Mouse (Mus musculus): ENCODE data around the gene Acat2. TPM values are rescaled to one million over a fixed set of nuclear protein-coding genes. Genes with fewer than 3 reads are reported as not detected.
"Not testable (repeated sequence)": the region's sequence is repeated elsewhere in the genome, so short reads cannot be mapped to it uniquely, and the experiment has no call there.

Acat2 gene
- polyA plus RNA-seq, 1 experiment, result 143 TPM

- TF ChIP-seq CTCF (IDR thresholded peaks at IDR 0.05; ENCODE audit: borderline replicate concordance, extremely low read depth, insufficient read depth, insufficient read length) (no peak), POLR2A (IDR thresholded peaks at IDR 0.05; ENCODE audit: borderline replicate concordance, extremely low read depth, insufficient read depth, insufficient read length, poor library complexity, severe bottlenecking) (peak; percentile 66)
- peak; percentile 99 for DNase-seq (ENCODE audit: low read depth)
Observed at GRCm38 (mm10) chr17:12992470-12992991, 32.0 kb upstream of the Acat2 start.

- TF ChIP-seq POLR2A (IDR thresholded peaks at IDR 0.05; ENCODE audit: borderline replicate concordance, extremely low read depth, insufficient read depth, insufficient read length, poor library complexity, severe bottlenecking), result peak; percentile 27
- no peak for TF ChIP-seq CTCF (IDR thresholded peaks at IDR 0.05; ENCODE audit: borderline replicate concordance, extremely low read depth, insufficient read depth, insufficient read length)
Observed at GRCm38 (mm10) chr17:12991635-12992358, 31.2 kb upstream of the Acat2 start.

GRCm38 (mm10) chr17:12991194-12991634, 30.7 kb upstream of the Acat2 start:
- TF ChIP-seq POLR2A (IDR thresholded peaks at IDR 0.05; ENCODE audit: borderline replicate concordance, extremely low read depth, insufficient read depth, insufficient read length, poor library complexity, severe bottlenecking), result no peak
- TF ChIP-seq CTCF (IDR thresholded peaks at IDR 0.05; ENCODE audit: borderline replicate concordance, extremely low read depth, insufficient read depth, insufficient read length), result no peak
- DNase-seq (ENCODE audit: low read depth), result peak; percentile 61

More at GRCm38 (mm10) chr17:12991635-12992358, 31.2 kb upstream of the Acat2 start:
- DNase-seq (ENCODE audit: low read depth), result peak; percentile 90

- DNase-seq (ENCODE audit: low read depth), result no peak
Observed at GRCm38 (mm10) chr17:12990567-12991145, 30.1 kb upstream of the Acat2 start.

GRCm38 (mm10) chr17:12988096-12988495, 27.5 kb upstream of the Acat2 start:
- DNase-seq (ENCODE audit: low read depth), result not testable (repeated sequence)

More at GRCm38 (mm10) chr17:12990567-12991145, 30.1 kb upstream of the Acat2 start:
- TF ChIP-seq POLR2A (IDR thresholded peaks at IDR 0.05; ENCODE audit: borderline replicate concordance, extremely low read depth, insufficient read depth, insufficient read length, poor library complexity, severe bottlenecking) (no peak), CTCF (IDR thresholded peaks at IDR 0.05; ENCODE audit: borderline replicate concordance, extremely low read depth, insufficient read depth, insufficient read length) (no peak)

GRCm38 (mm10) chr17:12983988-12984387, 23.4 kb upstream of the Acat2 start:
- DNase-seq (ENCODE audit: low read depth), result no peak
- no peak for TF ChIP-seq POLR2A (IDR thresholded peaks at IDR 0.05; ENCODE audit: borderline replicate concordance, extremely low read depth, insufficient read depth, insufficient read length, poor library complexity, severe bottlenecking)
- TF ChIP-seq CTCF (IDR thresholded peaks at IDR 0.05; ENCODE audit: borderline replicate concordance, extremely low read depth, insufficient read depth, insufficient read length), result no peak

- DNase-seq (ENCODE audit: low read depth), result no peak
- no peak for TF ChIP-seq POLR2A (IDR thresholded peaks at IDR 0.05; ENCODE audit: borderline replicate concordance, extremely low read depth, insufficient read depth, insufficient read length, poor library complexity, severe bottlenecking)
Observed at GRCm38 (mm10) chr17:12978546-12978945, 18.0 kb upstream of the Acat2 start.

- DNase-seq (ENCODE audit: low read depth), result peak; percentile 9
- TF ChIP-seq CTCF (IDR thresholded peaks at IDR 0.05; ENCODE audit: borderline replicate concordance, extremely low read depth, insufficient read depth, insufficient read length), result no peak
- TF ChIP-seq POLR2A (IDR thresholded peaks at IDR 0.05; ENCODE audit: borderline replicate concordance, extremely low read depth, insufficient read depth, insufficient read length, poor library complexity, severe bottlenecking), result no peak
Observed at GRCm38 (mm10) chr17:12973851-12974250, 13.3 kb upstream of the Acat2 start.

GRCm38 (mm10) chr17:12967173-12967572, 6.6 kb upstream of the Acat2 start:
- no peak for DNase-seq (ENCODE audit: low read depth)
- TF ChIP-seq CTCF (IDR thresholded peaks at IDR 0.05; ENCODE audit: borderline replicate concordance, extremely low read depth, insufficient read depth, insufficient read length) (no peak), POLR2A (IDR thresholded peaks at IDR 0.05; ENCODE audit: borderline replicate concordance, extremely low read depth, insufficient read depth, insufficient read length, poor library complexity, severe bottlenecking) (no peak)

GRCm38 (mm10) chr17:12963476-12963875, 2.9 kb upstream of the Acat2 start:
- no peak for DNase-seq (ENCODE audit: low read depth)
- TF ChIP-seq CTCF (IDR thresholded peaks at IDR 0.05; ENCODE audit: borderline replicate concordance, extremely low read depth, insufficient read depth, insufficient read length), result no peak
- TF ChIP-seq POLR2A (IDR thresholded peaks at IDR 0.05; ENCODE audit: borderline replicate concordance, extremely low read depth, insufficient read depth, insufficient read length, poor library complexity, severe bottlenecking), result no peak

- not testable (repeated sequence) for DNase-seq (ENCODE audit: low read depth)
Observed at GRCm38 (mm10) chr17:12959377-12959776, 1.2 kb downstream of the Acat2 start.

GRCm38 (mm10) chr17:12956664-12957063, 3.9 kb downstream of the Acat2 start:
- DNase-seq (ENCODE audit: low read depth), result no peak
- TF ChIP-seq POLR2A (IDR thresholded peaks at IDR 0.05; ENCODE audit: borderline replicate concordance, extremely low read depth, insufficient read depth, insufficient read length, poor library complexity, severe bottlenecking) (no peak), CTCF (IDR thresholded peaks at IDR 0.05; ENCODE audit: borderline replicate concordance, extremely low read depth, insufficient read depth, insufficient read length) (no peak)
